Mouse (Mus musculus): ENCODE measurements around the gene Eif5a.
"Not testable (repeated sequence)": the region's sequence is repeated elsewhere in the genome, so short reads cannot be mapped to it uniquely, and the experiment has no call there.

Gene Eif5a

DNA sequence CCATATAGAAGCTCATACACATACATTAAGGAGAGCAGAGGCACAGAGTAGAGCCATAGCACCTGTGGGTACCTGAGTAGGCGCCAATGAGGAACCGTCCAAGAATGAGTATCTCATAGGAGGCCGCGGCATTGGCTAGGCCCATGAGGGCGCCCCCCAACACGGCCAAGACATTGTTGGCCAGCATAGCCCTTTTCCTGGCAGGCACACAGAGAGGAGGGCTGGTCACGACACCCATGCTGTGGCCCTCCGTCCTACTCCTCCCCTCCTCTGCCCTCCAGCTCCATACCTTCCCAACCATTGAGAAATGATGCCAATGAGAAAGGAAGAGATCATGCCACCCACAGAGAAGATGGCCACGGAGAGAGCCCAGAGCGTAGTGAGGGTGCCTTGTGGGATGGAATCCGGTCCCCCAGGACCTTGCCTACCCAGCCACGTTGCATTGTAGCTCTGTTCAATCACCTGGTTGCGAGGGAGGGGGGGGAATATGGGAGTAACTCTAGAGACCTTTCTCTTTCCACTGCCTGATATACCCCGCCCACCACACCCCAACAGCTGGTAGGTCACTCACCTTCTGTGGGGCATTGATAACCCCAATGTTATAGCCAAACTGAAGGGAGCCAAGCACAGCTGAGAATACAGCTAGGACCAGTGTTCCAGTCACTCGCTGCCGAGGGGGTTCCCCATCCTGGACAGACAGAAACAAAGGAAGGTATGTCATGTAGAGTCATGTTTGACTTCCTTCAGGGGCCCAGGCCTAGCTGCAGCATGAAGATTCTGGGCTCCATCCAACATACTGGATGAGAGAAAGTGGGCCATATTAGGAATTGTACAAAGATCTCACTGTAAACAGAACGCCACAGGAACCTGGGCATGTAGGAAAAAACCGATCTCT is 24.5 kb upstream of the Eif5a start:
- DNase-seq (ENCODE audit: low spot score), result no peak

- no peak for DNase-seq (ENCODE audit: low spot score)
Measured at GRCm38 (mm10) chr11:69945216-69945615, 23.5 kb upstream of the Eif5a start.

DNA sequence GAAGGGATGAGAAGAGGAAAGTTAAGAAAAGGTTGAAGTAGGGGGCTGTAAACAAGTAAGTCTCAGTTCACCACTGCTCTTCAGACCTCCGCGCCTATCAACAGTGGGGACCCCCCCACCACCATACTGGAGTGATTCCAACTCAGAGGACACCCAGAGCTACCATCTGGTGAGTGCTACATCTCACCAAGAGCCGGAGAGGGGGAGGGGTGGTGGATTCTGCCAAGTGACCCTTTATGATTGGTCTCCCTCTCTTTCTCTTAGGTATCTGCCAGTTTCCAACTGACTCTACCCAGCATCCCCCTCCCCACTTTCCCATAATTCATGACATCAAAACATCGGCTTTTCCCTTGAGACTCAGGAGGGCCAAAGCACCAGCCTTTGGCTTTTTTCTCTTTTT is 19.2 kb upstream of the Eif5a start:
- no peak for DNase-seq (ENCODE audit: low spot score)

DNA sequence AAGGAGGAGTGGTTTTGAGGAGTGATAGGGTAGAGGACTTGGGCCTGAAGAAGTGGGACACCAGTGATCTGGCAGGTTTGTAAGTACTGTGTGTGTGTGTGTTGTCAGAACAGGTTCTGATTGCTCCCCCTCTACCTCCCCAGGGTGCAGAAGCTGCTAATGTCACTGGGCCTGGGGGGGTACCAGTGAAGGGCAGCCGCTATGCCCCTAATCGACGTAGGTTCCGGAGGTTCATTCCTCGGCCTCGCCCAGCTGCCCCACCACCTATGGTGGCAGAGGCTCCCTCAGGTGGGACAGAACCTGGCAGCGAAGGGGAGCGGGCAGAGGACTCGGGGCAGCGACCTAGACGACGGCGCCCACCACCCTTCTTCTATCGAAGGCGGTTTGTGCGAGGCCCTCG is 18.0 kb upstream of the Eif5a start:
- DNase-seq (ENCODE audit: low spot score), result no peak

- no peak for DNase-seq (ENCODE audit: low spot score)
Measured at GRCm38 (mm10) chr11:69939181-69939580, 17.4 kb upstream of the Eif5a start.

GRCm38 (mm10) chr11:69938401-69938979 is 16.7 kb upstream of the Eif5a start:
- DNase-seq (ENCODE audit: low spot score), result no peak

- no peak for DNase-seq (ENCODE audit: low spot score)
Measured at GRCm38 (mm10) chr11:69937834-69938233, 16.1 kb upstream of the Eif5a start.

GRCm38 (mm10) chr11:69937385-69937784 is 15.6 kb upstream of the Eif5a start:
- peak; percentile 84 for DNase-seq (ENCODE audit: low spot score)

DNA sequence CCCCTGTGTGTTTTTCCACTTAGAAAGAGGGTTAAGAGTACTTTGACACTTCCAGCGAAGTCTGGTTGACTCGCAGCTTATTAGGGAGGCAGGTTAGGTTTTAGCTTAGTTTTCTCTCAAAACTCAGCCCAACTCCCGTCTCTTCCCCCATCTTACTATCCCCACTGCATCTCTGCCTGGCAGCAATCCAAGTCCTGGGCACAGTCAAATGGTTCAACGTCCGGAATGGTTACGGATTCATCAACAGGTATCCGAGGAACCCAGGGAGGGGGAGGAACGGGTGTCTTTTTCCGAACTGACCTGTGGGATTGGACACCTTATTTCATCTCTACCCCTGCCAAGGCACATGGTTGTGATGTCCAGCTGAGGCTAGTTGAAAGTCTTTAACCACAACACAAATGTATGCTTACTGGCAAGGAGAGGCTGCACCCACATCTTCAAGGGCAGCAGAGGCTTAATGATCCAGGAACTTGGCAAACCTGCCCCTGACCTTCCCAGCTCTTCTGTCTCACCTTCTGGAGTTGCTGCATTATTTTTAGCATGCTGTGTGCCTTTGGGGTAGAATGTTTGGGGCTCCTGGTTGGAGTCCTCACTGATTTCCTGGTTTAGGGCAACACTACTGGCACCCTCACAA is 15.1 kb upstream of the Eif5a start:
- DNase-seq (ENCODE audit: low spot score), result peak; percentile 62

- DNase-seq (ENCODE audit: low spot score), result peak; percentile 79
Measured at GRCm38 (mm10) chr11:69936156-69936555, 14.4 kb upstream of the Eif5a start.

- DNase-seq (ENCODE audit: low spot score), result peak; percentile 93
Measured at GRCm38 (mm10) chr11:69935137-69935879, 13.6 kb upstream of the Eif5a start, which contains the start of gene Ybx2. Gene Ybx2 (plus strand): TSS chr11:69935796.

DNA sequence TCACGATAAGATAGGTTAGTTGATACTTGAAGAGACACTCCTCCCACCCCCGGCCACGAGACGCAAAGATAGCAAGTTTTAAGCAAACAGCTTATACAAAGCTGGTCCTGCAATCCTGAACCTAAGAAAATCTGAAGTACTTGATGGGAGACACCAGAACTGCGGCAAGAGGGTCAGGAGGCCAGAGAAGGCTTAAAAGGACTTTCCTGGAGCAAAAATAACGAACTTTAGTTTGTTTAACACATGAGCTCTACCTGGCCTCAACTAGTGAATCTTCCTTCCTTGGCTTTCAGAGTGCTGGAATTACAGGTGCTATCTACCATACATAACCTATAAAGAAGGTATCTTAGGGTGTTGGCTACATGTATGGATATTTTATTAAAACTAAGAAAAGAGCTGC is 12.9 kb upstream of the Eif5a start:
- no peak for DNase-seq (ENCODE audit: low spot score)

DNA sequence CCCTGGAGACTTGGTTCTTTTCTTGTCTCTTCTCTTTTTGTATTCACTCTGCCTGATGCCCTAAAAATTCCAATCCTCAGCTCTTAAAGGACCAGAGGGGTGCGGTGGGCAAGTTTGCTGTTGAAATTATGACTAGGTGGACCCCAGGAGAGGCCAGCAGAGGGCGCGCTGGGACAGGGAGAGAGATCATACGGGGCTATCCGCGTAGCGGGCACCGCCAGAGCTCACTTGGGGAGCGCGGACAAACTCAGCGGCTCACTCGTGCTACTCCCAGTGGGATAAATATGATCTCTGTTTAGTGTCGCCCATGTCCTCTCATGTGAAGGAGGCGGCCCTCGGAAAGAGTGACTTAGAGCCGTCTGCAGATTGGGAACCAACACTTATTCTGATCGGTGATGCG is 12.4 kb upstream of the Eif5a start:
- peak; percentile 99 for DNase-seq (ENCODE audit: low spot score)

GRCm38 (mm10) chr11:69933066-69933465 is 11.3 kb upstream of the Eif5a start:
- no peak for DNase-seq (ENCODE audit: low spot score)

- DNase-seq (ENCODE audit: low spot score), result no peak
Measured at GRCm38 (mm10) chr11:69932254-69932653, 10.5 kb upstream of the Eif5a start.

- DNase-seq (ENCODE audit: low spot score), result no peak
Measured at GRCm38 (mm10) chr11:69931769-69932168, 10.0 kb upstream of the Eif5a start.

GRCm38 (mm10) chr11:69930967-69931537 is 9.3 kb upstream of the Eif5a start:
- no peak for DNase-seq (ENCODE audit: low spot score)

DNA sequence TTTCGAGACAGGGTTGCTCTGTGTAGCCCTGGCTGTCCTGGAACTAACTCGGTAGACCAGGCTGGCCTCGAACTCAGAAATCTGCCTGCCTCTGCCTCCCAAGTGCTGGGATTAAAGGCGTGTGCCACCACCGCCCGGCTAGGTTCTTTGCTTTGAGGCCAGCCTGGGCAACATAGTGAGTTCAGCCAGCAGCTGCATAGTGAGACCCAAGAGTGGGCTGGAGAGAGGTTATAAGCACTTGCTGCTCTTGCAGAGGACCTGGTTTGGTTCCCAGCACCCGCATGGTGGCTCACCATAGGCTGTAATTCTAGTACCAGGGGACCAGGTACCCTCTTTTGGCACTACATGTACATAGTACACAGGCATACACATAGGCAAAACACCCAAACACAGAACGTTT is 8.4 kb upstream of the Eif5a start:
- DNase-seq (ENCODE audit: low spot score), result not testable (repeated sequence)

DNA sequence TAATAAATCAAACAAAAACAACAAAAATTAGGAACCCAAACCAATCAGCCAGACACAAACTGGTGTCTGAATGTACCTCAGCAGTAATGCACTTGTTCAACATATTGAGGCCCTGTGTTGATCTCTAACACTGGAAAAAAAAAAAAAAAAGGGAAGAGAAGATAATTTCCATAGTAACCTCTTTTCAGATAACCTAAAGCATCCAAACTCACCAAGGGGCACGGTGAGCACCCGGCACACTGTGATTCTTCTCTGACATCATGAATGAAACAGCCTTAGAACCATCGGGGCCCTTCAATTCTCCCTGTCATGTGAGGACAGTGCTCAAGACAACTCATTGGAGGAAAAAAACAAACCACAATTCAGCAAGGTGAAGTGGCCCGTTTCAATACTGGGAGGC is 8.0 kb upstream of the Eif5a start:
- no peak for DNase-seq (ENCODE audit: low spot score)

GRCm38 (mm10) chr11:69927501-69927900 is 5.7 kb upstream of the Eif5a start:
- no peak for DNase-seq (ENCODE audit: low spot score)

- no peak for DNase-seq (ENCODE audit: low spot score)
Measured at GRCm38 (mm10) chr11:69922796-69923195, 1.0 kb upstream of the Eif5a start.

Data from testis, postnatal 10 days (tissue).